Mouse (Mus musculus) layer of hippocampus, adult 2 months (tissue): ENCODE measurements around the gene Lrch1. TPM values are rescaled to one million over a fixed set of nuclear protein-coding genes. Genes with fewer than 3 reads are reported as not detected.

Source experiments
- DNase-seq, 2 experiments: peaks; one replicate each; pipeline ENCODE4 v3.0.0; 2022; ENCODE audit warnings: low spot score in 2 of 2
- H3K27ac ChIP-seq: fragments of 200-600 bp; 2 replicates; pipeline ENCODE4 v1.8.1; 2022
- H3K4me3 ChIP-seq: fragments of 200-600 bp; 2 replicates; pipeline ENCODE4 v1.8.1; 2022; ENCODE audit warnings: mild to moderate bottlenecking
- CTCF ChIP-seq: fragments of 200-600 bp; conservative IDR thresholded peaks from 2 replicates; pipeline ENCODE4 v1.8.1; 2022; ENCODE audit warnings: antibody characterized with exemption, mild to moderate bottlenecking, moderate library complexity
- total RNA-seq, 2 experiments: library from RNA; stranded (reverse); gene quantifications; 2 replicates each; pipeline ENCODE4 v1.2.3; 2021

The Lrch1 gene
- total RNA-seq, 2 experiments from 2014 or later, result 17.5 to 24.7 TPM

GRCm38 (mm10) chr14:74864805-74865483, 82.7 kb downstream of the Lrch1 start:
- Histone ChIP-seq H3K4me3 (no peak overlapping the region), H3K27ac (no peak overlapping the region)
- no peak for TF ChIP-seq CTCF
- no peak for DNase-seq

GRCm38 (mm10) chr14:74861456-74861855, 86.2 kb downstream of the Lrch1 start:
- no peak for TF ChIP-seq CTCF
- no peak for DNase-seq
- no peak overlapping the region for H3K27ac ChIP-seq

GRCm38 (mm10) chr14:74859154-74859553, 88.5 kb downstream of the Lrch1 start:
- Histone ChIP-seq H3K4me3 (no peak overlapping the region), H3K27ac (no peak overlapping the region)
- TF ChIP-seq CTCF, result no peak
- DNase-seq, result no peak

More at GRCm38 (mm10) chr14:74861456-74861855, 86.2 kb downstream of the Lrch1 start:
- H3K4me3 ChIP-seq, result no peak overlapping the region

GRCm38 (mm10) chr14:74855429-74855828, 92.2 kb downstream of the Lrch1 start:
- no peak for TF ChIP-seq CTCF
- Histone ChIP-seq H3K27ac (no peak overlapping the region), H3K4me3 (no peak overlapping the region)
- DNase-seq, result no peak

GRCm38 (mm10) chr14:74853759-74854100, 93.9 kb downstream of the Lrch1 start:
- no peak overlapping the region; the same call in 1 of the 2 replicates for H3K27ac ChIP-seq
- DNase-seq, result no peak
- no peak for TF ChIP-seq CTCF
- no peak overlapping the region for H3K4me3 ChIP-seq

GRCm38 (mm10) chr14:74852965-74853758, 94.5 kb downstream of the Lrch1 start:
- peak overlapping the region; percentile 14; the same call in 1 of the 2 replicates for H3K27ac ChIP-seq
- TF ChIP-seq CTCF, result no peak
- DNase-seq, result peak; percentile 34 to 55
- H3K4me3 ChIP-seq, result no peak overlapping the region

- DNase-seq, result no peak
- no peak for TF ChIP-seq CTCF
- H3K4me3 ChIP-seq, result no peak overlapping the region
- H3K27ac ChIP-seq, result no peak overlapping the region
These were observed 95.8 kb downstream of the Lrch1 start for GRCm38 (mm10) chr14:74851866-74852265.

- DNase-seq, result no peak
- Histone ChIP-seq H3K4me3 (no peak overlapping the region), H3K27ac (no peak overlapping the region)
- TF ChIP-seq CTCF, result no peak
These were observed 98.7 kb downstream of the Lrch1 start for GRCm38 (mm10) chr14:74849020-74849419.

GRCm38 (mm10) chr14:74848224-74848623, 99.5 kb downstream of the Lrch1 start:
- no peak for DNase-seq
- TF ChIP-seq CTCF, result no peak
- no peak overlapping the region for H3K27ac ChIP-seq
- H3K4me3 ChIP-seq, result no peak overlapping the region

- DNase-seq, result no peak
- Histone ChIP-seq H3K4me3 (no peak overlapping the region), H3K27ac (no peak overlapping the region)
- no peak for TF ChIP-seq CTCF
These were observed 100.2 kb downstream of the Lrch1 start for GRCm38 (mm10) chr14:74847311-74848133.

- Histone ChIP-seq H3K4me3 (no peak overlapping the region), H3K27ac (peak overlapping the region; percentile 36; the same call in 1 of the 2 replicates)
- no peak for TF ChIP-seq CTCF
- no peak for DNase-seq
These were observed 101.0 kb downstream of the Lrch1 start for GRCm38 (mm10) chr14:74846668-74847067.

GRCm38 (mm10) chr14:74845661-74846274, 101.9 kb downstream of the Lrch1 start:
- no peak for TF ChIP-seq CTCF
- Histone ChIP-seq H3K4me3 (no peak overlapping the region), H3K27ac (no peak overlapping the region)
- DNase-seq, result no peak
